In the genomic region with DNA sequence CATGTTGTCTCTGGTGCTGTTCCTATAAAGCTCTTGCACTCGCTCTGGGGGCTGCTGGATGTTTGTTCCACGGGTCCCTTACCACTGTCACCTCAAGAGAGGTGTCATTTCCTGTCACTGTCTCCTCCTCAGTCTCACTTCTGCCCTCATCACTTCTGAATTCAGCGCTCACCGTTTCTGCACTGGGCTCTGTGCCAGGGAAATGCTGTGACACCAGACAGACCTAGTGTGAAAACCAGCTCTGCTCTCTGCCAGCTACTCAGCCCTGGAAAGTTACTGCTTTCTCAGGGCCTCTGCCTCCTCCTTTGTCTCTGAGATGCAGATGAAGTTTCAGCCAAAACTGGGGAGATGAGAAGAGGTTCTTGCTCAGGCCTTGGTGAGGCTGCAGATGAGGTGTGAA, we compare ENCODE assay signal across 12 mouse cellular contexts. TPM values are rescaled to one million over a fixed set of nuclear protein-coding genes. Genes with fewer than 3 reads are reported as not detected.
DNase-seq lines count a peak whose midpoint lies in the region; ATAC-seq and TF ChIP-seq lines count a peak whose summit lies in the region.
"Had no signal": no experiment of that assay in that cellular context is flagged by ENCODE, and none has a peak within 500 bp of the region (broad histone marks: within the 10 kb centered on the region; RNA-seq: fewer than 3 reads in every experiment).

No protein-coding gene starts in this region.

- H3K36me3 ChIP-seq in midbrain, postnatal 0 days (ENCODE audit: insufficient read depth, low read length): no peaks in the 10 kb centered on the region
- H3K36me3 ChIP-seq in midbrain, embryonic 10.5 days: no peaks in the 10 kb centered on the region

- H3K27me3 ChIP-seq in midbrain, postnatal 0 days (ENCODE audit: insufficient read depth, low read length): no peaks in the 10 kb centered on the region
- no peaks in the 10 kb centered on the region for H3K27me3 ChIP-seq in midbrain, embryonic 10.5 days (ENCODE audit: low read depth, poor library complexity, severe bottlenecking)

- no peaks in the 10 kb centered on the region for H3K9me3 ChIP-seq in midbrain, postnatal 0 days (ENCODE audit: low read length)
- H3K9me3 ChIP-seq in midbrain, embryonic 10.5 days (replicated peaks): no peaks in the 10 kb centered on the region

- no peak overlapping the region for H3K4me2 ChIP-seq in midbrain, postnatal 0 days (ENCODE audit: low read depth, low read length, poor library complexity, severe bottlenecking)

- no peak for ATAC-seq in midbrain, postnatal 0 days (ENCODE audit: low FRiP score)
- ATAC-seq: intestine, postnatal 0 days had no signal

- no peak overlapping the region for H3K4me3 ChIP-seq in midbrain, postnatal 0 days (ENCODE audit: low read depth, low read length)
- H3K4me3 ChIP-seq in midbrain, embryonic 10.5 days: no peak overlapping the region

- H3K4me1 ChIP-seq in midbrain, postnatal 0 days (ENCODE audit: insufficient read depth, low read length): peaks cover 5% of the 10 kb centered on the region; the same call in 1 of the 2 replicates
- no peaks in the 10 kb centered on the region for H3K4me1 ChIP-seq in midbrain, embryonic 10.5 days

- intact Hi-C loops in heart, postnatal 14 days (cut with DNase I): no loop called here

- no peak for TF ChIP-seq CTCF in midbrain, postnatal 0 days (IDR thresholded peaks at IDR 0.05)

- DNase-seq in cerebellum, postnatal 14 days: peak; percentile 69 to 77
- no peak for DNase-seq in cerebellum, adult 11 months
- peak; percentile 45 for DNase-seq in midbrain, postnatal 0 days (ENCODE audit: low spot score)
- no peak for DNase-seq in midbrain, embryonic 10.5 days (ENCODE audit: low spot score)
- DNase-seq in heart, postnatal 14 days: peak; percentile 24 to 43
- DNase-seq in right cerebral cortex, postnatal 36 days (ENCODE audit: low spot score in 2 of 2): peak; percentile 46 to 70
- DNase-seq in thymus, postnatal 14 days: no peak
- DNase-seq in adrenal gland, postnatal 14 days: no peak

- WGBS in midbrain, postnatal 0 days: 51% methylated on average over 4 of the region's 4 CpGs
- 73% methylated on average over 4 of the region's 4 CpGs for WGBS in midbrain, embryonic 10.5 days

- no peak overlapping the region for H3K9ac ChIP-seq in midbrain, postnatal 0 days (replicated peaks; ENCODE audit: low read length, poor library complexity, severe bottlenecking)

- no peak overlapping the region for H3K27ac ChIP-seq in midbrain, postnatal 0 days (ENCODE audit: low read depth, low read length)
- H3K27ac ChIP-seq in midbrain, embryonic 10.5 days (replicated peaks): no peak overlapping the region

RNA-seq across cellular contexts. Expression of gene Serpina12, which starts 12.8 kb away (rescaled TPM):
- 0.16 TPM in 1 of 2 replicates, not detected in the other for total RNA-seq in midbrain, postnatal 0 days (2014; rRNA removed)
- not detected in 2 replicates for polyA plus RNA-seq in midbrain, postnatal 0 days (2015; fragmentation: Nextera tagmentation; extraction: Ambion mirVana)
- not detected in 2 replicates for polyA plus RNA-seq in midbrain, embryonic 10.5 days (2016; fragmentation: Nextera tagmentation; extraction: Ambion mirVana)
- total RNA-seq in heart, postnatal 14 days (2021): not detected
- 0.11 and 0.48 TPM in 2 replicates for total RNA-seq in adrenal gland, postnatal 14 days (2021)
- polyA plus RNA-seq: cortical plate, adult 2 months; intestine, postnatal 0 days; lung, embryonic 16.5 days; stomach, embryonic 14.5 days had no signal

RNA-seq across cellular contexts. Expression of gene Serpina9, which starts 43.5 kb away (rescaled TPM):
- 0.85 TPM in 1 of 2 replicates, not detected in the other for total RNA-seq in midbrain, postnatal 0 days (2014; rRNA removed)
- 0.14 and 0.22 TPM in 2 replicates for polyA plus RNA-seq in midbrain, postnatal 0 days (2015; fragmentation: Nextera tagmentation; extraction: Ambion mirVana)
- not detected in 2 replicates for polyA plus RNA-seq in midbrain, embryonic 10.5 days (2016; fragmentation: Nextera tagmentation; extraction: Ambion mirVana)
- under 1 TPM in 1 of 2 experiments, not detected in 1; 0.07 TPM for total RNA-seq in heart, postnatal 14 days (2021)
- 0.22 TPM in 1 of 2 replicates, not detected in the other for total RNA-seq in adrenal gland, postnatal 14 days (2021)
- polyA plus RNA-seq: intestine, postnatal 0 days; stomach, embryonic 14.5 days had no signal

RNA-seq across cellular contexts. Expression of gene Serpina5, which starts 43.9 kb away (rescaled TPM):
- total RNA-seq in midbrain, postnatal 0 days (2014; rRNA removed): not detected in 2 replicates
- polyA plus RNA-seq in midbrain, postnatal 0 days (2015; fragmentation: Nextera tagmentation; extraction: Ambion mirVana): not detected in 2 replicates
- polyA plus RNA-seq in midbrain, embryonic 10.5 days (2016; fragmentation: Nextera tagmentation; extraction: Ambion mirVana): not detected in 2 replicates
- not detected for total RNA-seq in heart, postnatal 14 days (2021)
- total RNA-seq in adrenal gland, postnatal 14 days (2021): 0.30 TPM in 1 of 2 replicates, not detected in the other
- polyA plus RNA-seq: cortical plate, adult 2 months; lung, embryonic 16.5 days; stomach, embryonic 14.5 days had no signal

RNA-seq across cellular contexts. Expression of gene Serpina3a, which starts 55.5 kb away (rescaled TPM):
- total RNA-seq in midbrain, postnatal 0 days (2014; rRNA removed): not detected in 2 replicates
- not detected in 2 replicates for polyA plus RNA-seq in midbrain, postnatal 0 days (2015; fragmentation: Nextera tagmentation; extraction: Ambion mirVana)
- not detected in 2 replicates for polyA plus RNA-seq in midbrain, embryonic 10.5 days (2016; fragmentation: Nextera tagmentation; extraction: Ambion mirVana)
- total RNA-seq in heart, postnatal 14 days (2021): not detected
- not detected in 2 replicates for total RNA-seq in adrenal gland, postnatal 14 days (2021)
- polyA plus RNA-seq: cortical plate, adult 2 months; lung, embryonic 16.5 days; stomach, embryonic 14.5 days had no signal

Comparison
In these comparisons a context has a peak if more than half of its experiments do, and no peak if none do; other contexts are left out.
1. DNase-seq: peak in cerebellum, postnatal 14 days (2 of 2), midbrain, postnatal 0 days (single experiment), heart, postnatal 14 days (2 of 2) and right cerebral cortex, postnatal 36 days (2 of 2); none in cerebellum, adult 11 months (single experiment), midbrain, embryonic 10.5 days (single experiment), thymus, postnatal 14 days (single experiment) and adrenal gland, postnatal 14 days (single experiment).